Mouse (Mus musculus): ENCODE measurements around the gene Lxn. TPM values are rescaled to one million over a fixed set of nuclear protein-coding genes. Genes with fewer than 3 reads are reported as not detected.

The Lxn gene
- 57.1 and 58.2 TPM in 2 replicates for polyA plus RNA-seq (2016; fragmentation: Nextera tagmentation; extraction: Ambion mirVana)

- H3K4me3 ChIP-seq (replicated peaks) = peak within 1 kb of the TSS; percentile 61
- peak; percentile 85 for ATAC-seq (ENCODE audit: low FRiP score)
- H3K9me3 ChIP-seq = no peaks in the 10 kb centered on the region
- H3K27me3 ChIP-seq = 0 out of 2 replicates have a peak, but pooled peaks cover 4% of the 10 kb centered on the region
- peaks cover 28% of the 10 kb centered on the region for H3K4me1 ChIP-seq
- WGBS = 1% methylated on average over 43 of the region's 43 CpGs
- H3K36me3 ChIP-seq (replicated peaks) = peaks cover 20% of the 10 kb centered on the region
- peak within 1 kb of the TSS; percentile 70 for H3K9ac ChIP-seq
- peak within 1 kb of the TSS; percentile 86 for H3K4me2 ChIP-seq
- peak within 1 kb of the TSS; percentile 56; the same call in 1 of the 2 replicates for H3K27ac ChIP-seq
These were observed at the start of gene Lxn for GRCm38 (mm10) chr3:67463450-67464372. Lxn (minus strand) TSS chr3:67463926.

GRCm38 (mm10) chr3:67512807-67513206 is 49.1 kb upstream of the Lxn start:
- Histone ChIP-seq H3K4me2 (no peak overlapping the region), H3K27ac (no peak overlapping the region), H3K9me3 (no peaks in the 10 kb centered on the region), H3K4me1 (peaks cover 10% of the 10 kb centered on the region), H3K4me3 (replicated peaks) (no peak overlapping the region), H3K9ac (no peak overlapping the region), H3K27me3 (peaks cover 44% of the 10 kb centered on the region), H3K36me3 (replicated peaks) (no peaks in the 10 kb centered on the region)
- ATAC-seq (ENCODE audit: low FRiP score) = peak; percentile 77; the same call in 1 of the 2 replicates
- 3% methylated on average over 5 of the region's 5 CpGs for WGBS

- no peak for ATAC-seq (ENCODE audit: low FRiP score)
- 87% methylated on average over 10 of the region's 10 CpGs for WGBS
- H3K9me3 ChIP-seq = no peaks in the 10 kb centered on the region
These were observed 44.6 kb upstream of the Lxn start for GRCm38 (mm10) chr3:67508216-67508892.

GRCm38 (mm10) chr3:67505286-67505685 is 41.6 kb upstream of the Lxn start:
- Histone ChIP-seq H3K9ac (no peak overlapping the region), H3K4me1 (peaks cover 11% of the 10 kb centered on the region), H3K9me3 (no peaks in the 10 kb centered on the region), H3K27ac (no peak overlapping the region), H3K36me3 (replicated peaks) (no peaks in the 10 kb centered on the region), H3K27me3 (no peaks in the 10 kb centered on the region), H3K4me3 (replicated peaks) (no peak overlapping the region), H3K4me2 (no peak overlapping the region)
- WGBS = 84% methylated on average over 2 of the region's 2 CpGs
- ATAC-seq (ENCODE audit: low FRiP score) = no peak

More at GRCm38 (mm10) chr3:67508216-67508892, 44.6 kb upstream of the Lxn start:
- Histone ChIP-seq H3K4me3 (replicated peaks) (no peak overlapping the region), H3K4me1 (peaks cover 9% of the 10 kb centered on the region), H3K27me3 (peaks cover 3% of the 10 kb centered on the region), H3K27ac (no peak overlapping the region), H3K4me2 (no peak overlapping the region), H3K36me3 (replicated peaks) (no peaks in the 10 kb centered on the region), H3K9ac (no peak overlapping the region)

DNA sequence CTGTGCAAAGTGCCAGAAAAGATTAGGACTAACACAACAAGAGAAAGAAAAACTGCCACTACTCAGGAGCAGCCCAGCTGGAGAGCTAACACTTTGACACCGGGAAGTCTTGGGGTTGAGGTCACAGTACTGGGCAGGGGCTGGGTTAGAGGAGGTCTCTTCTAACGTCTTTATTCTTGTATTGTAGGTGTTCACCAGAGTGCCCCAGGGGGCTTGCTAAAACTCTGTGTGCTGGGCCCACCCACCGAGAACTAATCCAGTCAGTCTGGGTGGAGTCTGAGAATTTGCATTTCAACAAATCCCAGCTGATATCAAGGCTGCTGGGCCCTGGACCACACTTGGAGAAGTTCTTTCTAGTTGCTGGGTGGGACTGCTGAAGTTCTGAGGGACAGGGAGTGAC is 40.2 kb upstream of the Lxn start:
- peaks cover 11% of the 10 kb centered on the region for H3K4me1 ChIP-seq
- no peak overlapping the region for H3K9ac ChIP-seq
- H3K27me3 ChIP-seq = no peaks in the 10 kb centered on the region
- no peak overlapping the region for H3K27ac ChIP-seq
- WGBS = 4% methylated on average over 3 of the region's 3 CpGs
- H3K4me2 ChIP-seq = no peak overlapping the region
- no peaks in the 10 kb centered on the region for H3K9me3 ChIP-seq
- no peaks in the 10 kb centered on the region for H3K36me3 ChIP-seq (replicated peaks)
- ATAC-seq (ENCODE audit: low FRiP score) = no peak
- H3K4me3 ChIP-seq (replicated peaks) = no peak overlapping the region

DNA sequence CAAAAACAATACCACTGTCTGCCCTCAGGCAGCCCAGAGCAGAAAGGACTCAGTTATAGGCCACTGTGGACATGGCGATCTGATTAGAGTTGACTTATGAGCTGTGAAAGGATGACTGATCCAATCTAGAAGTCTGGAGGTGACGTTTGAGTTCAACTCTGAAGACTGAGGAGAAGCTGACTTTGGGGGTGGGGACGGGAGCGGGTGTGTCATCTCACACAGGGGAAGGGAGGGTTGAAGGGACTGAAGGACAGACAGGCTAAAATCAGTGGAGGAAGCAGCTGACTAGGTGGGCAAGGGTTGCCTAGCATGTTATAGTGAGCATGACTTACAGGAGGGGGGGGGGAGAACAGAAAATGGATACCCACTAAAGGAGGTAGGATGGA is 35.7 kb upstream of the Lxn start:
- Histone ChIP-seq H3K9me3 (no peaks in the 10 kb centered on the region), H3K36me3 (replicated peaks) (no peaks in the 10 kb centered on the region), H3K27me3 (no peaks in the 10 kb centered on the region), H3K4me1 (peaks cover 11% of the 10 kb centered on the region), H3K27ac (no peak overlapping the region), H3K4me2 (no peak overlapping the region), H3K9ac (no peak overlapping the region), H3K4me3 (replicated peaks) (no peak overlapping the region)
- 93% methylated on average over 4 of the region's 4 CpGs for WGBS
- no peak for ATAC-seq (ENCODE audit: low FRiP score)

DNA sequence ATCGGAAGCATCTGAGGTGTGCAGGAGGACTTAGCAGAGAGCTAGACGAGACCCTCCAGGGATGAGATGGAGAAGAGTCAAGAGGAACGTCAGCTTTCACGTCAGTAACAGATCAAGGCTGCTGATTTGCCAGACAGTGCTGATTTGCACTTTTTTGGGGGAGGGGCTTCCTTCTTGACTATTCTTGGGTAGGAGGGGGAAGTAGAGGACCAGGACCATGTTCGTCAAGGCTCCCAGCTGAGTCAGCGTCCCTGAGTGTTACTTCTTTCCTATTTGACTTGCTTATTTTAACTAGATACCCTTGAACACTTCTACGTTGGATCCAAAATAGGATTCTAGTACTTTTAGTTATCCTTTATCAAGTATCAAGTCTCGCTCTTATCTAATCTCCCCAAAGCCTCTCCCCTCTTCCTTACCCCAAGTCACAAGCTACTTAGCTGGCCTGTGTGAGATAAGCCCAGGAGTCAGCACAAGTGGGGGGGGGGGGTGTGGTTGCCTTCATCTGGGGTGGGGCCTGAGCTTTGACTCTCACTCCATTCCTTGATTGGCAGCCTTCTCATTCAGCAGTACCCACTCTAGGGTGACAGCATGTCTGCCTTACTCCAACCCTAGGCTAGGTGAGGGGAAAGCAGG is 35.2 kb upstream of the Lxn start:
- Histone ChIP-seq H3K4me1 (peaks cover 7% of the 10 kb centered on the region), H3K9me3 (no peaks in the 10 kb centered on the region), H3K9ac (no peak overlapping the region), H3K4me2 (no peak overlapping the region), H3K27ac (no peak overlapping the region), H3K36me3 (replicated peaks) (no peaks in the 10 kb centered on the region), H3K27me3 (no peaks in the 10 kb centered on the region), H3K4me3 (replicated peaks) (no peak overlapping the region)
- ATAC-seq (ENCODE audit: low FRiP score) = no peak
- WGBS = 93% methylated on average over 8 of the region's 8 CpGs

- H3K27ac ChIP-seq = no peak overlapping the region
- H3K27me3 ChIP-seq = no peaks in the 10 kb centered on the region
- no peak overlapping the region for H3K9ac ChIP-seq
- no peak for ATAC-seq (ENCODE audit: low FRiP score)
- 85% methylated on average over 2 of the region's 2 CpGs for WGBS
- no peaks in the 10 kb centered on the region for H3K9me3 ChIP-seq
- no peak overlapping the region for H3K4me3 ChIP-seq (replicated peaks)
- H3K4me2 ChIP-seq = no peak overlapping the region
- no peaks in the 10 kb centered on the region for H3K4me1 ChIP-seq
- no peaks in the 10 kb centered on the region for H3K36me3 ChIP-seq (replicated peaks)
These were observed 34.3 kb upstream of the Lxn start for GRCm38 (mm10) chr3:67497998-67498397.

DNA sequence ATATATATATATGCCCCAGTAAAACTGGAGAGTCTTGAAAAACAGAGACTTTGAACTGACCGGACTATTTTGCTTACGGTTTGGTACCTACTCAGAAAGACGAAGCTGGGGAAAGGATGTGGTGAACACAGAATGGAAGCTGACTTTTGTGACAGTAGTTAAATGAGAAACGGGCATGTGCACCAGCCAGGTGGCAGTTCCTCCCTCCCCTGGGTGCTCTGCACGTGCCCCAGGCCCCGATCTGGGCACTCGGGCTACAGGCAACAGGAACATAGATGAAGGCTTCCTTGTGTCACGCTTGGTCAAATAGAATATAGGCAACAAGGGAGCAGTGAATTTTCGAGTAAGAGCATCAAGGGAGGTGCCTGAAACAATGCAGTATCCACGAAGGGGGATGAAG is 32.6 kb upstream of the Lxn start:
- Histone ChIP-seq H3K36me3 (replicated peaks) (no peaks in the 10 kb centered on the region), H3K4me3 (replicated peaks) (no peak overlapping the region), H3K27me3 (no peaks in the 10 kb centered on the region), H3K4me1 (no peaks in the 10 kb centered on the region), H3K9me3 (no peaks in the 10 kb centered on the region), H3K27ac (no peak overlapping the region), H3K4me2 (no peak overlapping the region), H3K9ac (no peak overlapping the region)
- ATAC-seq (ENCODE audit: low FRiP score) = no peak
- WGBS = 88% methylated on average over 10 of the region's 10 CpGs

GRCm38 (mm10) chr3:67493132-67493531 is 29.4 kb upstream of the Lxn start:
- no peaks in the 10 kb centered on the region for H3K36me3 ChIP-seq (replicated peaks)
- H3K9me3 ChIP-seq = no peaks in the 10 kb centered on the region
- H3K4me3 ChIP-seq (replicated peaks) = no peak overlapping the region
- H3K9ac ChIP-seq = no peak overlapping the region
- WGBS = 87% methylated on average over 8 of the region's 8 CpGs
- ATAC-seq (ENCODE audit: low FRiP score) = no peak
- H3K27me3 ChIP-seq = no peaks in the 10 kb centered on the region
- H3K4me2 ChIP-seq = no peak overlapping the region
- H3K27ac ChIP-seq = no peak overlapping the region
- no peaks in the 10 kb centered on the region for H3K4me1 ChIP-seq

DNA sequence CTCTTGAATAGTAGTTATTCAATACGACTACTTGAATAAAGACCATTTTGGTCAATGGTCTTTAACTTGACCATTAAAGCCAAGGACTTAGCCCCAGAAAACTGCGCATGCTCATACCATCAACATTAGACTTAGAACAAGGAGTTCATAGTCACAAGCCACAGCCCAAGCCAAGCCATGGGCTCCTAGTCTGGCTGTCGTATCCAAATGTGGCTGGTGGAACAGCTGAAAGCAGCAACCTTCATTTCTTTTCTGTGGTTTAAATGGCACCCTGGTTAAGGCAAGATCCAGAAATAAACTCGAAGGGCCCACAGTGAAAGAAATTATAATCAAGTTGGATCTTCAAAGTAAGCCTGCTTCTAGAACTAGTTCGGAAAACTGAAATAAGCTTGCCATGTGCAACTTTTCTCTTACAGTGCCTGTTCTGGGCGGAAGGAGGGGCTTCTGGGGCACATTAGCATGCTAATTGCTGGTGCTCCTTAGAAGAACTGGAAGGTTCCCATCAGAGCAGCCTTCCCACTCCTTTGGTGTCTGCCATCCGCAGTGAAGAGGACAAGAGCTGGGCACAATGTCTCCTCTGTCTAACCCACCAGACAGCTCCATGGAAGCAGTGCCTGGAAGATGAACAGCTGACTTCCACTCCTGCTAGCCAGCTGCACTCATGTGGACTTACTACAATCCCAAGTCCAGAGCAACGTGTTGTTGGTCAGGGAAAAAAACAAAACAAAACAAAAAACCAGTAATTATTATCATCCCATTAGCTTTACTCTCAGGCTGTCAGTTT is 28.6 kb upstream of the Lxn start:
- no peak overlapping the region for H3K4me3 ChIP-seq (replicated peaks)
- no peaks in the 10 kb centered on the region for H3K36me3 ChIP-seq (replicated peaks)
- H3K27ac ChIP-seq = no peak overlapping the region
- H3K27me3 ChIP-seq = no peaks in the 10 kb centered on the region
- H3K9ac ChIP-seq = no peak overlapping the region
- H3K4me1 ChIP-seq = no peaks in the 10 kb centered on the region
- 75% methylated on average over 8 of the region's 8 CpGs for WGBS
- no peaks in the 10 kb centered on the region for H3K9me3 ChIP-seq
- ATAC-seq (ENCODE audit: low FRiP score) = no peak
- H3K4me2 ChIP-seq = no peak overlapping the region

- Histone ChIP-seq H3K9ac (no peak overlapping the region), H3K4me3 (replicated peaks) (no peak overlapping the region), H3K36me3 (replicated peaks) (no peaks in the 10 kb centered on the region), H3K4me2 (no peak overlapping the region), H3K27ac (no peak overlapping the region), H3K27me3 (no peaks in the 10 kb centered on the region), H3K4me1 (no peaks in the 10 kb centered on the region), H3K9me3 (no peaks in the 10 kb centered on the region)
- 78% methylated on average over 4 of the region's 4 CpGs for WGBS
- ATAC-seq (ENCODE audit: low FRiP score) = no peak
These were observed 26.4 kb upstream of the Lxn start for GRCm38 (mm10) chr3:67490156-67490555.
